Mouse (Mus musculus): Measurements from ENCODE around the gene Nudt19.

DNA sequence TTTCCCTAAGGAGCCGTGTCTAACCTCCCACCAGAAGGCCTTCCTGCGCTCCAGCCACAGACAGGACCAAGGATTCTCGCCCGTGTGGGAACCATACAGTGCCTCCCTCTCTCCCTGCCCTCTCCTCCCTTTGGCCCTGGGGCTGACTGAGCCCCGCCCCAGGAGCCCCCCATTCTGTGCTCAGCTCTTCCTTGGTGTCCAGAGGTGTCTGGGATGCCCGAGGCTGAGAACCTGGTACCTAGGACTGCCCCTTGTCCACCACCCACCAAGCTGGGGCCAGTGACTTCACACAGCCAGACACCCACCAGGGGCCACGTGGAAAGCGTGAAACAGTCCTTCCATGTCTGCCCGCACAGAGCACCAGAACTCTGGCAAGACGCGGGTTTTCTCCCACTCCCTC lies 7.0 kb upstream of the Nudt19 start:
- TF ChIP-seq CTCF (IDR thresholded peaks at IDR 0.05; ENCODE audit: borderline replicate concordance, insufficient read depth, low read length) (no peak), POLR2A (IDR thresholded peaks at IDR 0.05; ENCODE audit: low read depth, low read length) (no peak)

Data from embryonic fibroblast, embryonic 13.5 days (primary cell).